Mouse (Mus musculus) cerebellum, adult 2 months (tissue): ENCODE results near the gene Adamts16.

Source experiments
- CTCF ChIP-seq: fragments of 200-500 bp; IDR thresholded peaks from 2 replicates; pipeline ENCODE4 v1.5.1; 2011; ENCODE audit warnings: low read depth, mild to moderate bottlenecking, control low read depth, low read length, moderate library complexity, borderline replicate concordance; ENCODE audit not compliant: insufficient read depth
- POLR2A ChIP-seq: fragments of 200-500 bp; IDR thresholded peaks from 2 replicates; pipeline ENCODE4 v1.6.1; 2011; ENCODE audit warnings: low read length, control low read depth, borderline replicate concordance; ENCODE audit not compliant: insufficient read depth

- no peak for TF ChIP-seq POLR2A
- no peak for TF ChIP-seq CTCF
These were observed 107.0 kb downstream of the Adamts16 start for GRCm38 (mm10) chr13:70734640-70735039.
